Mouse (Mus musculus): ENCODE data around the gene Nova2.

Nova2 gene

DNA sequence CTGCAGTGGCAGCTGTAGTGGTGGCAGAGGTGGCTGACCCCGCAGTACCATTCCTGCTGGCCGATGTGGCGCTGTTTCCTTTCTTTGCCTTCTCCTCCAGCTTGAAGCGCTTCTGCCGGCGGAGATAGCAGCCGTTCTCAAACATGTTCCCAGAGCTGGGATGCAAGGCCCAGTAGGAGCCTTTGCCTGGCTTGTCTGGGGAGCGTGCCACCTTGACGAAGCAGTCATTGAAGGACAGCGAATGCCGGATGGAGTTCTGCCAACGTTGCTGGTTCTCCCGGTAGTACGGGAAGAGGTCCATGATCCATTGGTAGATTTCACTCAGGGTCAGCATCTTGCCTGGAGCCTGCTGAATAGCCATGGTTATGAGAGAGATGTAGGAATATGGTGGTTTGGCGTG, 88.8 kb downstream of the Nova2 start:
- no peak for DNase-seq

Data from lung, postnatal 14 days (tissue).